Mouse (Mus musculus) lung, postnatal 36 days (tissue): ENCODE data around the gene Fry.

Source experiments
- DNase-seq: peaks from one replicate; pipeline ENCODE4 v3.0.0; 2022; ENCODE audit warnings: mixed read lengths

Gene Fry

GRCm38 (mm10) chr5:150176251-150177015 is 58.0 kb downstream of the Fry start:
- peak; percentile 27 for DNase-seq

GRCm38 (mm10) chr5:150177757-150178156 is 59.3 kb downstream of the Fry start:
- DNase-seq, result no peak

DNA sequence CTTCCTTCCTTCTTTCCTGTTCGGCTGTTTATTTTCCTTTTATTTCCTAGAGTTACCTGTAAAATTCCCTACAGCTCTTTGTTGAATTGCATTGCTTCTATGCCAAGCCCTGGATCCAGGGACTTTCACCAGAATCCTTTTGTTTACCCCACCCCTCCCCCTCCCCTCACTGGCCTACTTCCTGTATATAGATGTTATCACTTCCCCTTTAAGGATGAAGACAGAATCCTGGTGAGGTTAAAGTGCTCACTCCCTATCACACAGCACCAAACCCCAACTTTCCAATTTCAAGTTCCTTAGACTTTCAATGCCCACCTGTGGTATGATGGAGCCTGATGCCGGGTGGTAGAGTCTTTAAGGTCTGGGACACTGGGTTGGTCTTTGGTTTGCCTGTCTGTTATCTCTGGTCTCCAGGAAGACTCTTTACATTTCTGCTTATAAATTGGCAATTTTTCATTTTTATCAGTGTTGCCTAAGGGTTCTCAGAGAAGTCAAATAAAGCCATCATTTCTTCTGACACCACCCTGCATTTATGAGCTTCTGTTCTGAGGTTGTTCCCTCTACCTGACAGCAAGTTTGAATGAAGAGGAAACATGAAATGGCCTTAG is 59.9 kb downstream of the Fry start:
- DNase-seq, result no peak

DNA sequence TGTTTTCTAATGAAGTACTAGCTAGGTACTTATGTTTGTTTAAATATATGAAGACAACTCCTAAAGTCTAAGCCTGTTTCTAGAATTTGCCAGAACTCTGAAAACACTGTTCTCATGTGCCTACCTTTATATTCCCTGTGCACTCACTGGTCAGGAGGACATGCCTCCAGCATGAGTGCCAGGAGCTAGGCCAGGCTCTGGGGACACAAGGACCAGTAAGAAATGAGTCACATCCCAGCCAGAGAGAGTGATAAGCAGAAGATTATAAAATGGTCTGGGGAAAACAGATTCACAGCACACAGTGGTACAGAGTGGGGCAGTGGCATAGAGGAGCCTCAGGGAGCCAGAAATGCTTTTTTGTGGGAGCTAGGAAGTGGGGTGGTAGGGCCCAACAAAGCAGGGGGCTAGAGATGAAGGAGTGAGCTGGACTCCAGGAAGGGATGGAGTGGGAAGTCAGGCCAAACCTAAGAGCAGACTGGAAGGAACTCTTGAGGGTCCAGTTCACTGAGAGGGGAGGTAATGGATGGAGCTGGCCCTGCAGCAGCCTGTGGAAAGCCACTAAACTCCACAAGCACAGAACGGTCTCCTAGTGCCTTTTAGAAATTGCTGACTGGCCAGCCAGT is 62.7 kb downstream of the Fry start:
- DNase-seq, result no peak

DNA sequence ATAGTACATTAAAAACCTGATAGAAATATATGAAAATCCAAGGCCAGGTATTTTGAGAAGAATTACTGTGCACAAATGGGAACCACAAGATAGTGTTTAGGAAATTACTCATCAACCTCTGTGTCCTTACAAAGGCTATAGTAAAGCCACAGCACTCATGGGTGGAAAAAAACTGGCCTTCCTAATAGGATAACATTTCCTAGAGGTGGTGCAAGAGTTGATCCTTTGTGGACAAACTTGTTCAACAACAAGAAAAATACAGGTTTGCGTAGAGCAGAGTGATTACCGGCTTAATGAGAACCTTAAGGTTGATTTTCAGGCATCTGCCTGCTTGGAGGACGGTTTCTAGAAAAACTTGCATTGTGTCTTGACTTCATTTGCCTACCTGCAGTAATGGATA is 66.5 kb downstream of the Fry start:
- no peak for DNase-seq

DNA sequence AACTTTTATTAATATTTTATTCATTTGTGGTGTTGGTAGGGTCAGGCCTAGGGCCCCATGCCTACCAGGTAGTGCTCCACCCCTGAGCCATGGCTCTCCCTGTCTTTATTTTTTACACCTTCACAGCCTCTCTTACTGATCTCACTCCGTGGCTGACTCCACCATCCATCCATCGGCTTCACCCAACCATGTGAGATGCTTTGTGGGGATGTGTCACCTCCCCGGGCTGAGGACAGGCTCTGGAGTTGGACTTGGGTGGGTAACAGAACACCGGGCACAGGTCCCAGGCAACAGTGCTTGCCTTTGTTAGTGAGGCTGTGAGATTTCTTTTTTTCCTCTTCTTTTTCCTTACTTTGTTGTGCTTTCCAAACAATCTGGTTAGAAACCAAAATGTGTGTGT is 67.7 kb downstream of the Fry start:
- no peak for DNase-seq

- DNase-seq, result no peak
These were observed 68.2 kb downstream of the Fry start for GRCm38 (mm10) chr5:150186676-150187075.

DNA sequence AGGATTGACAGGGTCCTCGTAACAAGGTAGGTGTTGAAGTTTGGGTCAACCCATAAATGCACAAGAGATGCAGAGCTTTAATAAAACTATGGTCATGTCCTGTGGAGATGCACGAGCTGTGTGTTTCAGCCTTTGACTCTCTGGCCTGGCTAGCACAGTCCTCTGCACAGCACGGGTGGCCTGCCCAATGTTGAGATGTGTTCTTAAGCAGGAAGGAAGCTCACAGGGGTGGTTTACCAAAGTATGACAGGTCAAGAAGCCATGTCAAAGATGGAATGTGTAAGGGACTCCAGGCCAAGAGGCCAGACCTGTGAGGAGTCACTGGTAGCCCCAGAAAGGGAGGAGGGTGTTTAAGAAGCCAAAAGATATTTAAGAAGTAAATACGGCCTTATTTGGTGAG is 69.6 kb downstream of the Fry start:
- DNase-seq, result no peak

- DNase-seq, result no peak
These were observed 72.3 kb downstream of the Fry start for GRCm38 (mm10) chr5:150190454-150191358.

- DNase-seq, result peak; percentile 85
These were observed 77.2 kb downstream of the Fry start for GRCm38 (mm10) chr5:150195514-150196210.

DNA sequence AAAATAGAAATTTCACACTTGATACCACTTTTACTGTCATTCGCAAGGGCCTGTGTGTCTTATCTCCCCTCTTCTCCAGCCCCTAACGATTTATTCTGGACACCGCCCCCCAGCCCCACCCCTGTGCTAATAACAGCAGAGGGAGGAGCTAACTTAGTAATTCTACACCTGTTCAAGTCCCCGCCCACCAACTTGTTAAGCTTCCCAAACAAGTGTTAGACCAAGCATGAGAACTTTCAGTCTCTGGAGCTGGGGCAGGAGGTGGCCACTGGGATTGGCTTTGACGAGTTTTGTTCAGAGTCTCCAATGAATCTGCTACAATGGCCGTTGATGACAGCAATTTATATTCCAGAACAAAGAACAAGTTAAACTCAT is 77.8 kb downstream of the Fry start:
- peak; percentile 88 for DNase-seq

DNA sequence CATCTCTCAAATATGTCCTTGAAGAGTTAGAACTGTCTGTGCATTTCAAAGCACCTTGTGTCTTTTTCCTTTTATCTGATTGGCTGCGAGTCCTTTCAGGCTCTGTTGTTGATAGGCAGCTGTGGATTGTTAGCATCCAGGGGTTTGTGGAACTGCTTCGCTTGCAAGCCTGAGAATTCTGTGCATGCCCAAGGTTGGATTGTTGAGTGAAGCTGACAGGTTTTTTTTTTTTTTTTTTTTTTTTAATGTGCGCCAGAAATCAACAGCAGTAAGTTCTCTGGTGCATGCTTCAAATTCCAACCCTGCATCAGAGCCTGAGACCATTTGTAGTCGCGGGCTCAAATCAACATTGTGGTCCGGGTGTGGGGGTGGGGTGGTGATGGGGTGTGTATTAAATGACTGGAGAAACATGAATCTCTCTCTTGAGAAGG is 78.5 kb downstream of the Fry start:
- peak; percentile 28 for DNase-seq

GRCm38 (mm10) chr5:150206749-150207148 is 88.3 kb downstream of the Fry start:
- DNase-seq, result no peak

DNA sequence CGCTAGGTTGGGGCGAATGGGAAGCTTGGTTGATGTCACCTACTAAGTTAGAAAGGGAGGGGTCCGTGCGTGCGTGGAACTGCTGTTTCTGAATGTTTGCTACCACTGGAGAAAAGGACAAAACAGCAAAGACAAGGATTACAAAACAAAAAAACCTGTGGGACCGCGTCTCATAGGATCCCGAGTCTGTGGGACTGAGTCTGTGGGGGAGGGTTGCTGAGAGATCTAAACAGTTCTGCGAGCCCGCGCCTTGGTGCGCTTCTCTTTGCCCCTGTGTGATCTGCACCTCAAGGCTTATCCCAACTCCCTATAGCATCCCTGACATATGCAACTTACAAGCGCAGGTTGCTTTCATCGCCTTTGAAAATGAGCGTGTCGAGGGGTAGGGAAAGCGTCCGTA is 89.2 kb downstream of the Fry start:
- no peak for DNase-seq

- DNase-seq, result no peak
These were observed 89.6 kb downstream of the Fry start for GRCm38 (mm10) chr5:150208009-150208408.

DNA sequence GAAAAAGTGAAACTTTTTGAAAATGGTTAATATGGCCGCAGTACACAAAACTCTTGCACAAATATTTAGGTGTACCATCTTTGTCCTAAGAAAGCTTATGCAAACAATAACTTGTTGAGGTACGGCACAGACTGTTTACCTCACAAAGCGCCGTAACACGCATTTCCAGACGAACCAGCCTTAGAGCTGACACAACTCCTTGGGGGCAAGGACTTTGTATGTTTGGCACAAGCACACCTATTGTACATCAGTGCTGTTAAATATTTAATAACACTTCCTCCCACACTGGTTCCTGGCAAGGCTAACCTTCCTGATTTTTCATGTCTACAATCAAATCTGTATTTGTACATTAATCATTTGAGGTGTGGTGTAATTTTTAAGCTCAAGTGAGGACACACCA is 95.6 kb downstream of the Fry start:
- peak; percentile 11 for DNase-seq

GRCm38 (mm10) chr5:150216066-150216465 is 97.6 kb downstream of the Fry start:
- peak; percentile 62 for DNase-seq

GRCm38 (mm10) chr5:150219457-150219856 is 101.0 kb downstream of the Fry start:
- DNase-seq, result no peak

DNA sequence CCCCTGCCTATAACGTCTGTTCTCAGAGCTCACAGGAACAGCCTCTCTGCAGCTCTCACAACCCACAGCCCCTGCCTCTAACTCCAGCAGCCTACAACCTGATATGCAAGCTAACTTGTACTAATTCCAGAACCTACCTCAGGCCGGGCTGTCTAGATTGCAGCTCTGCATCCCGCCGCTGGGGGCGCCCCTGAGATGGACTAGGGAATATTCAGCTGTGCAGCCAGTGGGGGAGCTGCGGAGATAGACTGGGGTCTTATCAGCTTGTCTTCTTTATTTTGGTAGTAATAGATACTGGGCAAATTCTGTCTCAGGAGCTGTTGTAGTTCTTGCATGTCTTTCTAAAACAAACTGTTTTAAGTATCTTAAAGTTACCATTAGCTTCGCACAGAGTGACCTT is 101.9 kb downstream of the Fry start:
- DNase-seq, result peak; percentile 51

- no peak for DNase-seq
These were observed 103.4 kb downstream of the Fry start for GRCm38 (mm10) chr5:150221806-150222205.

DNA sequence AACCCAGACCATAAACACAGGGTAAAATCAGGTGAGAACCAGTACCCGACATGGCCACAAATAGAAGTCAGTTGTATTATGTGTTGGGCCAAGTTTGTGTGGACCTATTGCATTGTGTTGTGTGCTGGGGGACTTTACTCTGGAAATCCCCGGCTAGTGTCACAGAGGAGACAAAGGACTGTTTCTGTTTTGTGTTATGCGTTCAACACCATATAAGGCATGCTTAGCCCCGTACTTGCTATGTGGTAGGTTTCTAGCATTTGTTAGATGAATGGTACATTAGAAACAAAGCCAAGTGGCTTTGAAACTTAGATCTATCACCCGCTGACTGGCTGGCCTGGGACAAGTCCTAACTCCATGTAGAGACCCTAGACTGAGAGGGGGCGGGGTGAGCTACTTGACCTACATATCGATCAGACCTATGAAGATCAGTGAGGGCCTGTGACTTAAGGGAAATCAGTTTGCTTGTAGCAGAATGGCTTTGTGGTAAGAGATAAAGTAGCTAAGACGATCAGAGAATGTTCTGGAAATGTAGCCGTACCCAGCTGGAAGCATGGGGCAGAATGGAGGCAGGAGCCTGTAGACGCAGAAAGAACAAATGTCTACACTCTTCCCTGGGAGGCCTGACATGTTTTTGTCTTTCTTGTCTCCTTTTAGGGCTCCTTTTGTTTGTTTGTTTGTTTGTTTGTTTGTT is 105.2 kb downstream of the Fry start:
- DNase-seq, result no peak

- no peak for DNase-seq
These were observed 110.6 kb downstream of the Fry start for GRCm38 (mm10) chr5:150229086-150229485.
